Mouse (Mus musculus) liver, adult (tissue): ENCODE measurements around the gene Top2b.

Source experiments
- GATA4 ChIP-seq: IDR thresholded peaks from 2 replicates; pipeline ENCODE4 v1.6.1; 2014; ENCODE audit warnings: mild to moderate bottlenecking, low read length; ENCODE audit not compliant: insufficient replicate concordance

Top2b gene

DNA sequence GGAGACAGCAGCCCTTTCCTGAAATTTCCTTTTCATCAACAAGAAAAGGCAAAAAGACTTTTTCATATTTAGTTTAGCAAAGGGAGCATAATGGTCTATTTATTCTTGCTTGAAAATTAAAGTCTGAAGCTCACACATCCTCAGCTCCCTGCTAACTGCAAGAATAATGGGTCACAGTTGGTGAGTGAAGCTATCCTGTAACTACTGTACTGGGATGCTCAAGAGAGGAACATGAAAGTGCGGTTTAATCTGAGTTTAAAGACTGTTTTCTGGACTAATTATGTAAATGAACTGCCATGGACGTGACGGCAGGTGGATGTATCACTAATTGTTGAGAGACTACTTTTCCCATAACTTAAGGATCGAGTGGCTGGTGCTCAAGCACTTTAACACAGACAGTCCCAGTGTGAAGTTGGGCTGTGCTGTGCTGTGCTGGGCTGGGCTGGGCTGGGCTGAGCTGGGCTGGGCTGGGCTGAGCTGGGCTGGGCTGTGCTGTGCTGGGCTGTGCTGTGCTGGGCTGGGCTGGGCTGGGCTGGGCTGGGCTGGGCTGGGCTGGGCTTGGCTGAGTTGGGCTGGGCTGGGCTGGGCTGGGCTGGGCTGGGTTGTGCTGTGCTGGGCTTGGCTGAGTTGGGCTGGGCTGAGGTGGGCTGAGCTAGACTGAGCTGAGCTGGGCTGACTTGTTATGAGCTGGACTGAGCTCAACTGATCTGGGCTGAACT, 83.4 kb downstream of the Top2b start:
- no peak for TF ChIP-seq GATA4

DNA sequence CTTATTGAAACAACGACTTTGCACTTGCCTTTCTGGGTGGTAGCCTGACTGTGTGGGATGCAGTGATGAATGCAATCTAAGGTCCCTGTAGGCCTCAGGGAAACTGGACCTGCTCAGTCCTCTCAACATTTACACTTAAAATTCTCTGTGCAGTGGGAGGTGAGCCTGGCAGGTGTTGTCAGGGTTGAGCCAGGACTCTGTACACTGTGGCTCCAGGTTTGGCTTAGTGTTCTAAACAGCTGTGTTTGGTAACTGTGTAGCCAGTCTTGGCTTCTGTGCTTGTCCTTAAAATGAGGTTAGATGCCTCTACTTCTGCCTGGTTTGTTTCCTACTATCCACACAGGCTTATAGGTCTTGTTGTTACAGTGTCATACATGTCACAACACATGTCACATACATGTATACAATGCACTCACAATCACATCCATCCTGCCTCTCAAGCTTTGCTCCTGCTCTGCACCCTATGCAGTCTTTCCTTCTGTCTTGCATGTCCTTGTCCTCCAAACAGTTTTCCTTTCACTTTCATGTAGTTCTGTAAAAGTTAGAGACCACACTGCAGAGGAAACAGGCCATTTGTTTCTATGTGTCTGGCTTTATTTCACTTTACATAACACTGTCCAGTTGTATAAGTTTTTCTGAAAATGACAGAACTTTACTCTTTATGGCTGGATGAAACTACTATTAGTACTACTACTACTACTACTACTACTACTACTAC, 113.8 kb downstream of the Top2b start:
- no peak for TF ChIP-seq GATA4

DNA sequence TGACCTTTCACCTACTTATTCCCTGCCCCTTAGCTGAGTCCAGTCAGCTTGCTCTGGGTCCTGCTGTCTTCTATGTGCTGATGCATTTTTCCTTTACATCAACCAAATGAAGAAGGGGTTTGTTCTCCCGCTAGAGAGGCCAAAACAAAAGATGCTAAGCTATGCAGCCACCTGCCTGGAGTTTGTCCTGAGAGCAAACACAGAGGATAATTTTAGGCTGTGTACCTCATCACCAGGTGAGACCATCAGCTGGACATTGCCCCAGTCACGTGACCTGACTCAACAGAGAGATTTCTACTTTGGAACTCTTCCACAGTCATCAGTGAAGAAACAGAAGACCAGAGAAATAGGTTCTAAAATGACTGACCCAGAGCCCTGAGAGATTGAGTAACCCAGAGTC, 114.5 kb downstream of the Top2b start:
- TF ChIP-seq GATA4: no peak

DNA sequence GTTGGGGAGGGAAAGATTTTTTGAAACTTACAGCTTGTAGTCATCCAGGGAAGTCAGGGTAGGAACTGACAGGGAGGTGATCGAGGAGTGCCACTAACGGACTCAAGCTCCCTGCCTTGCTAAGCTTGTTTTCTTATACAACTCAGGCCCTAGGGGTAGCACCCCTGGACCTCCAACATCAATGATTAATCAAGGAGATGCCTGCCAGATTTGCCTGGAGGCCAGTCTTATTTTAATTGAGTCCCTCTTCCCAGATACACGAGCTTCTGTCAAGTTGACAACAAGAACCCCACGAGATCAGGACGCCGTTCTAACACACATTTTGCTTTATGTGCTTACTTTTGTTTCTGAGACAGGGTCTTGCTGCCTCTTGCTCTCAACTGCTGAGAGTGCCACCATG, 115.6 kb downstream of the Top2b start:
- no peak for TF ChIP-seq GATA4

DNA sequence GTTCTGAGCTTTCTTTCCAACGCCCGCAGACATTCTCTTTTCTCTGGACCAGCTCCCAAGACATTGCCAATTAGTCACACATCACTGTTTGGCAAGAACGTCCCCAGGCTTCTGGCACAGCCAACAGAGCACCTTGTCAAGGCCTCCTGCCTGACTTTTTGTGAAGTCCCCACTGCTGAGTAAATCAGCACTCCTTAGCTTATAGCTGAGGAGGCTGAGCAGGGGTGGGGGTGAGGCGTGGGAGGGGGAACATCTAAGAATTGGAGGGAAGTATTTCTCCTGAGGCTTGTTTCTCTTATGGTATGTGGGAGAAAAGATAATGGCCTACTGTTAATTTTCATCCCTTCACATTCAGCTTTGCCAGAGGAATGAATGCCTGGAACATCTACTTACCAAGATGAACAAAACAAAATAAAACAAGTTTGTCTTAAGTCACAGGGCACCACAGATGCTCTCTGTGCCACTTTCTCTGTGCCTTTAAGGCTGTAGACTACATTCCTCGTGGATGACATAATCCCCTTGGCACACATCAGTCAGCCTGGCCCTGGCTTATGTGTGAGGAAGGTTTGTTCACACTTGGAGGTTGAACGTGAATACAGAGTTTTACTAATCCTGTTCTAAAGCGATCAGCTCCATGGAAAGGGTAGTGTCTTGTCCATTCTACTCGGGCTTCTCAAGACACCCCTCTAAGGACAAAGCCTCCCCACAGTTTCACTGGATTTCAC, 118.8 kb downstream of the Top2b start:
- TF ChIP-seq GATA4: no peak
